Mouse (Mus musculus): ENCODE data around the gene Hat1. TPM values are rescaled to one million over a fixed set of nuclear protein-coding genes. Genes with fewer than 3 reads are reported as not detected.

Gene Hat1
- polyA plus RNA-seq, 1 experiment from 2014 or later = 41.6 TPM

DNA sequence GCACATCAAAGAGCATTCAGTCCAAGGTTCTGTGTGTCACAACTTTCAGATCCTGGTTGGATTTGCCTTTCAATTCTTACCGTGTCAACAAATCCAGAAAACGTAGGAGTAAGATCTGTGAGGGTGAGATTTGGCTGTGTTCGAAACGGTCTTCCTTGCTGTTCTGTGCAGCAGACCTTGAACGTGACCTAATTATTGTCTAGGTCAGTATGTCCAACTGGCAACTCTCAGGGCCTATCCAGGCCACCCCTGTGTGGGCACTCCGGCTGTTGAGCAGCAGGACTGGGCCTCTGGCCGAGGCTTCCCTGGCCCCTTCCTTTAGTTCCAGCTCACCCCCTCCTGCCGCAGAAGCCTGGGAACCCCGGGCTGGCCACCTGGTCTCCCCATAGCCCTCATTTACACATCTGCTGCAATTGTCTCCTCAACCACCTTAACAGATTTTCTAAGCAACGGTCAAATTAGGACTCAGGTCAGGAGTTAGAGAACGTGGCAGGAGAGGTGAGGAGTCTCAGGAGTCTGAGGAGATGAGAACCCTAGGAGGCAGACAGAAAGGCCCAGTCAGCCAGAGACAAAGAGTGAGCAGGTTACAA, 78.2 kb downstream of the Hat1 start:
- H3K4me3 ChIP-seq (ENCODE audit: low read depth, low read length) = no peak overlapping the region
- no peaks in the 10 kb centered on the region for H3K27me3 ChIP-seq (ENCODE audit: control insufficient read depth, insufficient read depth, low read length)
- 66% methylated on average over 11 of the region's 11 CpGs for WGBS
- H3K9ac ChIP-seq (replicated peaks; ENCODE audit: low read depth, low read length) = no peak overlapping the region
- no peaks in the 10 kb centered on the region for H3K4me1 ChIP-seq (ENCODE audit: control insufficient read depth, insufficient read depth, low read length)
- no peak overlapping the region for H3K27ac ChIP-seq (ENCODE audit: low read depth, low read length)
- no peaks in the 10 kb centered on the region for H3K36me3 ChIP-seq (ENCODE audit: control insufficient read depth, insufficient read depth, low read length)
- H3K9me3 ChIP-seq (ENCODE audit: control insufficient read depth, low read length) = no peaks in the 10 kb centered on the region
- H3K4me2 ChIP-seq (ENCODE audit: low read depth, low read length) = no peak overlapping the region
- no peak for ATAC-seq (ENCODE audit: low read depth)

DNA sequence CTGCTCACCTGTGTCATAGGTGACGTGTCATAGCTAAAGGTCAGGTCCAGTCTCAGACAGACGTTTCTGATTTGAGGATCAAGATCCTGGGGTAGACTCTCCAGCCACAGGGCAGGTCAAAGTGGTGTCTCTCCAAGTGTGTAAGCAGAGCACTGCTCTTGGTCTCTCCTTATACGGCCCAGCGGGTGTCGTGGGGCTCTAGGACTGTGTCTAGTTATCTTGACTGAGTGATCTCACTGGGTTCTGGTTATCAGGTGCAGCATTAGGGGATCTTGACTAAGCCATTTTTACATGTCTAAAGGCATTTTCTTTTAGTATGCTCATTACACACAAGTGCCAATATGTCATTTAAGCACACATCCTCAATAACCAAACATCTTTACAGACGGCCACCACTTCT, 82.3 kb downstream of the Hat1 start:
- Histone ChIP-seq H3K4me2 (ENCODE audit: low read depth, low read length) (no peak overlapping the region), H3K27me3 (ENCODE audit: control insufficient read depth, insufficient read depth, low read length) (no peaks in the 10 kb centered on the region), H3K36me3 (ENCODE audit: control insufficient read depth, insufficient read depth, low read length) (no peaks in the 10 kb centered on the region), H3K4me3 (ENCODE audit: low read depth, low read length) (no peak overlapping the region), H3K9me3 (ENCODE audit: control insufficient read depth, low read length) (no peaks in the 10 kb centered on the region), H3K9ac (replicated peaks; ENCODE audit: low read depth, low read length) (no peak overlapping the region), H3K4me1 (ENCODE audit: control insufficient read depth, insufficient read depth, low read length) (peaks cover 3% of the 10 kb centered on the region; the same call in 1 of the 2 replicates), H3K27ac (ENCODE audit: low read depth, low read length) (no peak overlapping the region)
- no peak for ATAC-seq (ENCODE audit: low read depth)
- 93% methylated on average over 6 of the region's 6 CpGs for WGBS

DNA sequence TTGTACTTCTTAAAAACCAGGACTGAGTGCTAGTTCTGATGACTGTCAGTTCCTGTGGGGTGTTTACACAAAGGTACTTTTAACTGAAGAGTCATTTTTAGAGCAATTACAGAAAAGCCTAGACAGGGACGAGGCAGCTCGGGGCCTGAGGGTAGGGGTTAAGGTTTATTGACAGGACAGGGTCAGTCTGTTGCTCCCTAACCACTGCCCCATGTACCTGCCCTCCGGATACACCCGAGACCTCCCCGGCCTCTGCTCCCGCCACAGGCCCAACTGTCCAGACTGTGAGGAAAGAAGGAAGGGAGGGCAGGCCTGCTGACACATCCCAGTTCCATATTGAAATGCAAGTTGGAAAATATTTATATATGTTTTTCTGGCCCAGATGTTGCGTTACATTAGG, 85.1 kb downstream of the Hat1 start:
- Histone ChIP-seq H3K9ac (replicated peaks; ENCODE audit: low read depth, low read length) (no peak overlapping the region), H3K4me3 (ENCODE audit: low read depth, low read length) (no peak overlapping the region), H3K4me2 (ENCODE audit: low read depth, low read length) (no peak overlapping the region), H3K27ac (ENCODE audit: low read depth, low read length) (no peak overlapping the region), H3K36me3 (ENCODE audit: control insufficient read depth, insufficient read depth, low read length) (no peaks in the 10 kb centered on the region), H3K9me3 (ENCODE audit: control insufficient read depth, low read length) (no peaks in the 10 kb centered on the region), H3K4me1 (ENCODE audit: control insufficient read depth, insufficient read depth, low read length) (peaks cover 3% of the 10 kb centered on the region; the same call in 1 of the 2 replicates), H3K27me3 (ENCODE audit: control insufficient read depth, insufficient read depth, low read length) (no peaks in the 10 kb centered on the region)
- 77% methylated on average over 7 of the region's 7 CpGs for WGBS
- ATAC-seq (ENCODE audit: low read depth) = no peak

DNA sequence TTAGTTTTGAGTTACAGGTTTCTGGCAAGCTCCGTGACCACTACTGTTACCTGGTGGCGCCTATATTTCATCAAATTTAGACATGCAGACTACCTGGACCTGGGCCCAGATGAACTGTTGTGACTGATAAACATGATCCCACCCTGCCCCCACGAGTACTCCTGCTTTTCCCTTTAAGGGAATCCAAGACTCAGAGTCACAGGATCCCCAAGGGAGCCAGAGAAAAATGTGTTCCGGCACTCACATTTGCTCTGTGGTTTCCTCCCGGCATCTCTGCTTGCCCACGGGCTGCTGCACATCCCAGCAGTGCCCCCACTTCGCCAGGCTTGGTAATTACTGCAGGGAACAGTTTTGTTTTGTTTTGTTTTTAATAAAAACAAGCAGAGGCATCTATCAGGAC, 85.6 kb downstream of the Hat1 start:
- H3K9ac ChIP-seq (replicated peaks; ENCODE audit: low read depth, low read length) = no peak overlapping the region
- peaks cover 3% of the 10 kb centered on the region; the same call in 1 of the 2 replicates for H3K4me1 ChIP-seq (ENCODE audit: control insufficient read depth, insufficient read depth, low read length)
- no peak overlapping the region for H3K27ac ChIP-seq (ENCODE audit: low read depth, low read length)
- no peaks in the 10 kb centered on the region for H3K9me3 ChIP-seq (ENCODE audit: control insufficient read depth, low read length)
- no peaks in the 10 kb centered on the region for H3K27me3 ChIP-seq (ENCODE audit: control insufficient read depth, insufficient read depth, low read length)
- H3K36me3 ChIP-seq (ENCODE audit: control insufficient read depth, insufficient read depth, low read length) = no peaks in the 10 kb centered on the region
- no peak overlapping the region for H3K4me3 ChIP-seq (ENCODE audit: low read depth, low read length)
- ATAC-seq (ENCODE audit: low read depth) = no peak
- 45% methylated on average over 7 of the region's 7 CpGs for WGBS
- no peak overlapping the region for H3K4me2 ChIP-seq (ENCODE audit: low read depth, low read length)

DNA sequence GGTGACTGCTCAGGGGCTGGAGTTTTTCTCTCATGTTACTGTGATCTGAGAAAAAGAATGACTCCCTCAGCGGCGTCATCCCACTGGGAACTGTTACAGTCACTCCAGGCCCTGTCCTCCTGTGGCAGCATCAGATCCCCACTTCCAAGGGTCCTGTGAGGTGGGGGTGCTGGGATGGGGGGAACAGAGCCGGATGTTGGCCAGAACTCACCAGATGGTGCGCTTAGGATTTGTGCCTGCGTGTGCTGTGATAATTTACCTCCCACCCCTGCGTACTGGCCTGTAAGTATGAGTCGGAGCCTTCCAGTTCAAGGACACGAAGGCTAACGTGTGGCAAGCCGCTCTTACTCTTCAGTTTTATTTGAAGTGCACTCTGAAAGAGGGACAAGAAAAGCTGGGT, 86.6 kb downstream of the Hat1 start:
- Histone ChIP-seq H3K4me3 (ENCODE audit: low read depth, low read length) (no peak overlapping the region), H3K27me3 (ENCODE audit: control insufficient read depth, insufficient read depth, low read length) (no peaks in the 10 kb centered on the region), H3K9me3 (ENCODE audit: control insufficient read depth, low read length) (no peaks in the 10 kb centered on the region), H3K36me3 (ENCODE audit: control insufficient read depth, insufficient read depth, low read length) (no peaks in the 10 kb centered on the region), H3K4me2 (ENCODE audit: low read depth, low read length) (no peak overlapping the region), H3K4me1 (ENCODE audit: control insufficient read depth, insufficient read depth, low read length) (peaks cover 3% of the 10 kb centered on the region; the same call in 1 of the 2 replicates), H3K9ac (replicated peaks; ENCODE audit: low read depth, low read length) (0 out of 2 replicates have a peak overlapping the region, but pooled peaks have one; percentile 16), H3K27ac (ENCODE audit: low read depth, low read length) (no peak overlapping the region)
- WGBS = 79% methylated on average over 10 of the region's 10 CpGs
- no peak for ATAC-seq (ENCODE audit: low read depth)

DNA sequence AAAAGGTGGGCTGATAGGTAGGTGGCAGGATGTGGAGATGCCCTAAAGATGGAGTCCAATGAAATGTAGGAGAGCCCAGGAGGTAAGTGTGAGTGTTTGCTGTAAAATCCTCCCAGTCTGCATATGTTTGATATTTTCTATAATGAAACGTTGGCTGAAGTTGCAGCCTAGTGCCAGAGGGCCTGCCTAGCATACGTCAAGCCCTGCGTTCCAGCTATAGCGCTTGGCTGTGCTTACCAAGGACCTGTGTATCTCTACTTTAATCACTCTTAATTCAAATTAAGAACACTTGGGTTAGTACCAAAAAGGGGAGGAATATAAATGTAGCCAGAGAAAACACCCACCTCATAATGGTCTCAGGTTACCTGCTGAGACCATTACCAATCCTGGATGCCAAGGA, 87.0 kb downstream of the Hat1 start:
- no peak overlapping the region for H3K9ac ChIP-seq (replicated peaks; ENCODE audit: low read depth, low read length)
- H3K4me3 ChIP-seq (ENCODE audit: low read depth, low read length) = no peak overlapping the region
- H3K4me2 ChIP-seq (ENCODE audit: low read depth, low read length) = no peak overlapping the region
- ATAC-seq (ENCODE audit: low read depth) = no peak
- no peaks in the 10 kb centered on the region for H3K27me3 ChIP-seq (ENCODE audit: control insufficient read depth, insufficient read depth, low read length)
- no peak overlapping the region for H3K27ac ChIP-seq (ENCODE audit: low read depth, low read length)
- H3K9me3 ChIP-seq (ENCODE audit: control insufficient read depth, low read length) = no peaks in the 10 kb centered on the region
- H3K36me3 ChIP-seq (ENCODE audit: control insufficient read depth, insufficient read depth, low read length) = no peaks in the 10 kb centered on the region
- 88% methylated on average over 4 of the region's 4 CpGs for WGBS
- H3K4me1 ChIP-seq (ENCODE audit: control insufficient read depth, insufficient read depth, low read length) = peaks cover 3% of the 10 kb centered on the region; the same call in 1 of the 2 replicates

DNA sequence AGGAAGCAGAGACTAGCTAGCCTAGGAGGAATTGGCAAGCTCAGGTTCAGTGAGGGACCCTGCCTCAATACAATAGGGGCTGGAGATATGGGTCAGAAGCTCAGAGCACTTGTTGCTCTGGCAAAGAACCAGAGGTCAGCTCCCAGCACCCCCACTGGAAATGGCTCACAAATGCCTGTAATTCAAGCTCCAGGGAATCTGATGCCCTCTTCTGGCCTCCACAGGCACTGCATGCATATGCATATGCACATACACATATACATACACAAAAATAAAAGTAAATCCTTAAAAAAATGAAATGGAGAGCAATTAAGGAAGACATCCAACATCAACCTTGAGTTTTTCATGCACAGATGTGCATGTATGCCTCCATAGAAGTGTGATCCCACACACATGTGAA, 89.0 kb downstream of the Hat1 start:
- H3K9me3 ChIP-seq (ENCODE audit: control insufficient read depth, low read length) = no peaks in the 10 kb centered on the region
- H3K4me2 ChIP-seq (ENCODE audit: low read depth, low read length) = no peak overlapping the region
- no peak overlapping the region for H3K9ac ChIP-seq (replicated peaks; ENCODE audit: low read depth, low read length)
- H3K4me3 ChIP-seq (ENCODE audit: low read depth, low read length) = no peak overlapping the region
- no peaks in the 10 kb centered on the region for H3K36me3 ChIP-seq (ENCODE audit: control insufficient read depth, insufficient read depth, low read length)
- H3K27me3 ChIP-seq (ENCODE audit: control insufficient read depth, insufficient read depth, low read length) = no peaks in the 10 kb centered on the region
- H3K4me1 ChIP-seq (ENCODE audit: control insufficient read depth, insufficient read depth, low read length) = peaks cover 3% of the 10 kb centered on the region; the same call in 1 of the 2 replicates
- H3K27ac ChIP-seq (ENCODE audit: low read depth, low read length) = no peak overlapping the region
- no peak for ATAC-seq (ENCODE audit: low read depth)

DNA sequence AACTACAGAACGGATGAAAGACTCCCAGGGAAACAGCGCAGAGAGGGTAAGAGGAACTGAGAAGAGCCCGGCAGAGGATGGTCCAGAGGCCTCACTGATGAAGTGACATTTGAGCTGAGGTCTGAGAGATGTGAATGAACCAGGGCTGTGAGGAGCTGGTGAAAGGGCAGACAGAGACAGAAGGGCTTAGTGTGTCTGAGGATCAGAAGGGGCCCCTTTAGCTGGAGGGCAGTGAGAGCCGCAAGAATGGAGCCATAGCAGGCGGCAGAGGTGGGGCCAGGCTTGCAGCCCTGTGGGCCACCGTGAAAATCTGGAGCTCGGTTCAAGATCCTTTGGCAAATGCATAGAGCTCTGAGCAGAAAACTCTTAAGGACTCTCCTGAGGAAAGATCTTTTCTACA, 91.2 kb downstream of the Hat1 start:
- no peak for ATAC-seq (ENCODE audit: low read depth)
- Histone ChIP-seq H3K9ac (replicated peaks; ENCODE audit: low read depth, low read length) (no peak overlapping the region), H3K4me3 (ENCODE audit: low read depth, low read length) (no peak overlapping the region), H3K36me3 (ENCODE audit: control insufficient read depth, insufficient read depth, low read length) (no peaks in the 10 kb centered on the region), H3K27me3 (ENCODE audit: control insufficient read depth, insufficient read depth, low read length) (no peaks in the 10 kb centered on the region), H3K4me2 (ENCODE audit: low read depth, low read length) (no peak overlapping the region), H3K27ac (ENCODE audit: low read depth, low read length) (no peak overlapping the region), H3K4me1 (ENCODE audit: control insufficient read depth, insufficient read depth, low read length) (no peaks in the 10 kb centered on the region), H3K9me3 (ENCODE audit: control insufficient read depth, low read length) (no peaks in the 10 kb centered on the region)
- WGBS = 17% methylated on average over 7 of the region's 7 CpGs

DNA sequence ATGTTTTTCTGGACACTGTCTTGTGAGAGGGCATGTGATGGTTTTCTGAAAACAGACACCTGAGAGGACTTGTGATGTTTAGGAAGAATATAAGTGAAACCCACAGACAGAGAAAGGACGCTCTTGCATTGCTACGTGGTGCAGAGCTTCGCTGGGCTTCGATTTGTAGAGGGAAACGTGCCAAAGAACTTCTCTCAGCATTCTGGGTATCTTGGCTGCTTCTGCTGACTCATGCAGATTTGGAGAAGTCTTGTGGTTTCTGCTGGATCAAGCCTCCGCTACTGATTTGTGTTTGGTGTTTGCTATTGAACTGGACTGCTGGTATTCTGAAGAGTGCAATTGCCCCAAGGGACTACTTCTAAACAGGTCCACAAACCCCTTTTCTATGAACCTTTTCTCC, 93.1 kb downstream of the Hat1 start:
- H3K36me3 ChIP-seq (ENCODE audit: control insufficient read depth, insufficient read depth, low read length) = no peaks in the 10 kb centered on the region
- no peaks in the 10 kb centered on the region for H3K27me3 ChIP-seq (ENCODE audit: control insufficient read depth, insufficient read depth, low read length)
- H3K9me3 ChIP-seq (ENCODE audit: control insufficient read depth, low read length) = no peaks in the 10 kb centered on the region
- 84% methylated on average over 6 of the region's 6 CpGs for WGBS
- no peak overlapping the region for H3K27ac ChIP-seq (ENCODE audit: low read depth, low read length)
- H3K4me1 ChIP-seq (ENCODE audit: control insufficient read depth, insufficient read depth, low read length) = no peaks in the 10 kb centered on the region
- no peak for ATAC-seq (ENCODE audit: low read depth)
- no peak overlapping the region for H3K4me3 ChIP-seq (ENCODE audit: low read depth, low read length)
- H3K4me2 ChIP-seq (ENCODE audit: low read depth, low read length) = no peak overlapping the region
- H3K9ac ChIP-seq (replicated peaks; ENCODE audit: low read depth, low read length) = no peak overlapping the region

Data from neural tube, embryonic 14.5 days (tissue).